Mouse (Mus musculus) activated CD4-positive, CD25-positive, alpha-beta regulatory T cell, adult 4 months (primary cell): ENCODE data around the gene Plb1. TPM values are rescaled to one million over a fixed set of nuclear protein-coding genes. Genes with fewer than 3 reads are reported as not detected.

Experiments
- ATAC-seq: one replicate; pipeline ENCODE4 v1.8.0; 2017
- polyA plus RNA-seq, 2 experiments: library from polyadenylated mRNA; unstranded; fragments of 100-300 nt; shearing (Covaris generic); gene quantifications; one replicate each; pipeline ENCODE4 v1.2.1; 2017

Plb1 gene
- polyA plus RNA-seq = not detected

DNA sequence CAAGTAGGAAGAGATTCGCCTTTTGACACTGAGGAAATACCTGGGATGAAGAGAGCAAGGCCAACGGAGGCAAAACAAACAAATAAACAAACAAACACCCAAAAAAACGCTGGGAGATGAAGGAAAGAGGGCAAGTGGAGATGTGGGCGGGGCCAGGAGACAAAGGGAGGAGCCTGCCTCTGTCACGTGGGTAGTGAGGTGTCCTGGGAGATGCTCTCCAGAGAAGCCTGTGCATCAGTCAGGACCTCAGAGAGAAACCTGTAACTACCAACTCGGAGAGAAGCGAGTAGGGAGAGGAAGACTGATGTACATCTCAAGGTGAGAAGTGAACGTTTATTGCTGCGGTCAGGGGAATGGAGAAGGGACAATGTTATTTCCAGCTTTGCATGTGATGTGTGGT, at the start of gene Plb1:
Plb1 (plus strand) TSS at position 235 of the 400 bp plus-strand sequence.
- ATAC-seq = no peak

DNA sequence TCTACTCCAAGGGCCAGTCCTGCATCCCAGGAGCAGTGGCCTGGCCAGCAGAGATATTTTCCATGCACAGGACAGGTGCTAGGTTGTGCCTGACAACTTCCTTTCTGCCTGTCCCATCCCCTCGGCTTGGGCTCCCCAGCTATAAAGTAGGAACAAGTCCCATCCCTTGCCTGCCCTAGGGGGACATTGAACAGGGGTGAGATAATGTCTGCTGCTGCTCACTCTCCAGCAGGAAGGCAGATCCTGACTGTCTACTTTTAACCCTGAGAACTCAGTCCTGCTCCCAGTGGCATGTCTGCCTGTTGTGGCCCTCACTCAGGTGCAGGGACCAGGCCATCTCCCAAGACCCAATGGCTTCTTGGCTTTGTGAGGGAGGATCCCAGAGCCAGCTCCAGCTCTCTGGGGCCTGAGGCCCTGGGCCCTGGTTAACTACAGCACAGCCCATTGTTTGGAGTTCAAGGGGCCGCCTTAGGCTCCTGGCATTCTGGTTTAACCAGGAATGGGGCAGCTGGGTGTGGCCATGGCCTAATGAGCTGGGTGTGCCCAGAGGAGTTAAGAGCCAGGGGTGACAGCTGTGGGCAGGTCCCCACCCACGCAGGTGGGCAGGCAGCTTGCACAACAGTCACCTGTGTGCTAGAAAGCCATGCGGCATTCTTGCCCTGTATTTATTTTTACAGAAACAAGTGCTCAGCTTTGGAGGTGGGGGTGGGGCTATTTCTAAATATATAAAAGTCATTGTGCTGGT, 49.5 kb upstream of the Plb1 start:
- ATAC-seq = no peak

DNA sequence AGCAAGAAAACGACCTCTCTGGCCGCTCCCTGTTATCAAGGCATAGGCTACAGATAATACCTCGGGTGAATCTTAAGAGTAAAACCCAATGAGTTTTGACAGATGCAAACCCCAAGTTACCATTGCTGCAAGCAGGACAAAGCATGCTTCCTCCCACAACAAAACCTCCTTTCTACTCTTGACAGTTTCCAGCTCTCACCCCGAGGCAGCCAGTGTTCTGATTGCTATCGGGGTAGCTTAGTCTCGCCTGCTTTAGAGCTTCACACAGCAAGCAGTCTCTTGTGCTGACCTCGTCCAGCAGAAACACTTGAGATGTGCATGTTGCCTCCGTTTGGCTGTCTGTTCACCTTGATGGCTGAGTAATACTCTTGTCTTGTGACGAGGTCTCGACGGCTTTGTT, 44.8 kb upstream of the Plb1 start:
- ATAC-seq = no peak

DNA sequence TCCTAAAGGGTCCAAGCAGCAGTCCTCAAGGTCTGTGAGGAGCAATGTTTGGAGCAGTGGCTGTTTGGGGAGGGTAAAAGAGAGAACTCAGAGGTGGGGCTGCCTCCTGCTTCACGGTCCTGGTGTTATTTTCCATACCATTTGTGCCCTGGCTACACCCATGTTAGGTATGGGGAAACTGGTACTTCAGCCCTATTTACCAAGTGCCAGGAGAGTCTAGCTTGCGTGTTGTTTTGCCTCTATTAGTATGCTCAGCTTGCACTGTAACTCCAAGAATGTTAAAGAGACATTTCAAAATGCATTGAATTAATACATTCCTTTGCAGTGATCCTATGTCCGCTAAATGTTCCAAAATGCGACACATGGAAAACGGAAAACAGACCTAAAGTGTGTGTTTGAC, 41.2 kb upstream of the Plb1 start:
- no peak for ATAC-seq

DNA sequence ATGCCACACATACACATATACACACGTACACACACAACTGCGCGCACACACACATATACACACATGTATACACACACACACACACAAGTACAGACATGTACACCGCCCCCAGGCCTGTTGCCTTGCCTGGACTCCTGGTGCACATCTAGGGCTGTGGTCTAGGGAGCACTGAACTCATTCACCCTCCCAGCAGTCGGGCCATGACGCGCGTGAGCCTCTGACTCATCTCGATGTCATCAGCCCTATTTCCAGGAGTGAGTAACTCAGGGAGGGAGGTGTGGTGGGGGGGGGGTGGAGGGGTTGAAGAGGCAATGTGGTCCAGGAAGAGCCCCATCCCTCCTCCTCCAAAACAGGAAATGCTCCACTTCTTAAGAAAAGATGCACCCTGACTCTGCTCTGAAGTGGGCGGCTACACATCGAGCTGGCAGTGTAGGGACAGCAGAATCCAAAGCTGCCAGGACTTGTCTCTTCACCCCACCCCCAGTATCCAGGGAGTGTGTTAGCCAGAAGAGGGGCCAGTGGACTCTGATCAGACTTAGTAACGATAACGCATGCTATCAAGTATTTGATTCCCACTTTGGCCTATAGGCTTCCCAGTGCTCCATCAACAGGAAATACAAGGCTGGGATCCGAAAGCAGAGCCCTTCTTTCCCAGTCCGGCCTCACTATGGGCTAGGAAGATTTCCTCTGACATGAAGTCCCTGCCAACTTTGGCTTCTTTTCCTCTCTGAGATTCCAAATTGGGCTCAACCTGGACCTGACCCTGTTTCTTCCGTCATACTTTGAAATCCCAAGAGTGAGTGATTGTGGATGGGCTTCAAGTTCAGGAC, 40.3 kb upstream of the Plb1 start:
- ATAC-seq = no peak

DNA sequence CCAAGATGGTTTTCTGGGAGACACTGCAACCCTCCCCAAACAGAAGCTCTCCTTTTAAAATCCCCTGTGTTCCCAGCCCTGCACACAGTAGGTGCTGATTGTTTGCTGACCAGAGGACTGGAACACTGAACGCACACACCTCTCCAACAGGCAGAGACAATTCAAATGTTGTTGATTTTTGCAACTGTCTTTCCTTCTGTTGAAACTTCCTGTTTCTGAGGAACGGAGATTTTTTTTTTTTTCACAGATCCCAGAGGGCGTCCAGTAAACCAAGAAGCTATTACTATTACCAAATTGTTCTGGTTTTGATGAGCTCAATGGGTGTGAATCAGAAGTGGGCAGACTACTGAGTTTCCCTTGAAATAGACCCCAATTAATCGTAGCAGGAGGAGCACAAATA, 38.3 kb upstream of the Plb1 start:
- no peak for ATAC-seq

DNA sequence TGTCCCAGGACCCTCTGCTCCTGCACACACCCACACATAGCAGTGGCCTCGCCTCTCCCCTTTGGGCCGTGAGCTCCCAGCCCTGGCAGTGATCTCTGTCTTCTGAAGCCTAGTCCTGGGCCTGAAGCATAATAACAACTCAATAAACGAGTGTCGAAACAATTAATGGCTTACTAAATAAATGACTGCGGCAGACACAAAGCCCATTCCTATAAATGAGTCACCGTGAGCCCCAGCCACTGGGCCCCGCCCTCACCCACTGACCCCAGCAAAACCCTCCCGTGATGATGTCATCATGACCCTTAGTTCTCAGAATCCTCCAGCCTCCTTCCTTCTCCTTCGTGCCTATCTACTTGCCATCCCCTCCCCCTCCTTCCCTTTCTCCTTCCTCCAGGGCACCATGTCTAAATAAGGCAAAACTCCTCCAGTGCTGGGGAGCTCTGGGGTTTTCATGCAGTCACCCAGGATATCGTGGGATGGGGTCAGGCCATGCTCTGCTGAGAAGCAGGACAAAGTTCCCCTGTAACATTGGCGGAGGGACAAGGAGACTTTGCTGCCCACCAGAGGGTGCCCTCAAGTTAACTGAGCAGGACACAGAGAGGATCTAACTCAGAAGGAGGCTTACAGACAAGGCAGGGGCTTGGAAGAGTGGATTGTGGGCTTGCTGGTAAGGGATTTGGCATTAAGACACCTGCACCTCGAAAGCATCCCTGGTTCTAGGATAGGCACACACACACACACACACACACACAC, 36.5 kb upstream of the Plb1 start:
- no peak for ATAC-seq

DNA sequence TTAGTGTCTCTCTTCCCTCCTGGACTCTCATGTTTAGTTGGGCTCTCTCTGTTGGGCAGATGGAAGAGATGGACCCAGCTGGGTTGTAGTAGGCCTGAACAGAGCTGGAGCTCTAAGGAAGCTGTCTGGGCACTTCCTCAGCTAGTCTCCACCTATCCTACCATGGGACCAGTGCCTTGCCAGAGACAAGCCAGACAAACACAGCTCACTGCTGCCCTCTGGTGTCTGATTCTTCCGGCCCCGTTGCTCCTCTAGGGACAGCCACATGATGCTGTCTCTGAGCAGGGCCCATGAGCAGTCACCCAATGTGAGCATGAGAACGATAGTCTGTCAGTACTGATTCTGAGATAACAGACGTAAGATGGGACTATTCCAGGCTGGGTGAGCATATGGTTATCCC, 34.8 kb upstream of the Plb1 start:
- peak; percentile 69 for ATAC-seq

DNA sequence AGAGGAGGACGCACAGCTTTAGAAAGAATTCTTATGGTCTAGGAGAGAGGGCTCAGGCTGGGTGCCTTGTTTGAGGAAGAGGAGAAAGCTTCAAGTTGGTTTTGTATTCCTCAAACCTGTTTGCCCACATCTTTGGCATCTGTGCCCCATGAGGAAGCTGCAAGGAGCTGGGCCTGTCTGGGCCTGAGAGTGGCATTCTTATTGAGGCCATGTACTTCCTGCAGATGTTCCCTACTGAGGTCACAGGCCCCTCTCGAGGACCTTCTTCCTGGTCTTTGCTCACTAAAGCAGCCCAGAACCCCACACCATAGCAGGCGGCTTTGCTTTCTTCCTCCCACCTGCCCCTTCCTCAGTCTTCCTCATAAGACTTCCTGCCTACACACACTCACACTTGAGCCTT, 33.4 kb upstream of the Plb1 start:
- ATAC-seq = no peak

DNA sequence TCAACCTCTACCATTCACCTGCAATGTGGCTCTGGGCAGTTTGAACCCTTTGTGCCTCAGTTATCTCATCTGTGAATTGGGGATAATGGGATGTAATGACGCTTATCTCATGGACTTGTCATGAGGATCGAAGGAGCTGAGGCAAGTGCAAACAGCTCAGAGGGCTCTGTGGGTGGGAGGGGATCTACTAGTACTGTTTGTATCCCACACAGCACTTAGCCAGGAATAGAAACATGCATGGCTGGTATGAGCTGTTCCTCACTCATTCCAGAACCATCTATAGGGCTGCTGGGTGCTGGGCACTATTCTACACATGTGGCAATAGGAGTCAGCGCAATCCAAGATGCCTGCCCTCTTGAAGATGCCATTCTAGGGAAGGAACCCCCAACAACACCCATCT, 32.9 kb upstream of the Plb1 start:
- ATAC-seq = no peak

DNA sequence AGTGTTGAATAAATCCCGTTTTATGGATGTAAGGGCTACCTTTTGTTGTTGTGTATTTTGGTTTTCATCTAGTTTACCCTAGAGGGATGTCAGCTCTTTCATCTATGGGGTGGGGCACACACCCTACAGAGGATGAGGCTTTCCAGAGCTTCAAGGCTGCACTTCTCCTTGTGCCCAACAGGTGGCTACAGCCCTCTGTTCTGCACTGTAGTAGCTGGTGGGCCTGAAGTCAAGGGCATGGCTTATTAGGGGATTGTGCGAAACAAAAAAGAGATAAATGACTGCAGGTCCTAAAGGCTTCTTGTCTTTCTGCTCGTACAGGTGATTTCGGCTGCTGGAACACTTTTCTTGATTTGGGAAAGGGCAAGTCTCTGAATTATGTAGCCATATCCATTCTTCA, 27.9 kb upstream of the Plb1 start:
- no peak for ATAC-seq

DNA sequence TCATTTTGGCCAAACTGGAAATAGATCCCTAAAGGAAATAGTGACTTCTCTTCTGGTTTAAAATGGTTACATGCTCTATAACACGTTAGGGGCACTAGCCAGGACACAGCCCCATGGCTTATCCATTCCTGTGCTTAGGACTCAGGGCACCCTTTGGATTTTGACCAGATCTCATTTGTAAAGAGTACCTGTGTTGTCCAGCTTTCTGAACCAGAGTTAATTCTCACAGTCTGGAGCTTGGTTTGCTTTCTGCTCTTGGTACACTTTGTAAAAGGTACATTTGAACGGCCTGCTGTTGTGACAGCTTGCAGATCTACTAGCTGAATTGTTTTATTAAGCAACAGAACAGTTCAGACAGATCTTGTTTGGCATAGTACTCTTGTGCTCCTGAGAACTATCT, 25.8 kb upstream of the Plb1 start:
- no peak for ATAC-seq

DNA sequence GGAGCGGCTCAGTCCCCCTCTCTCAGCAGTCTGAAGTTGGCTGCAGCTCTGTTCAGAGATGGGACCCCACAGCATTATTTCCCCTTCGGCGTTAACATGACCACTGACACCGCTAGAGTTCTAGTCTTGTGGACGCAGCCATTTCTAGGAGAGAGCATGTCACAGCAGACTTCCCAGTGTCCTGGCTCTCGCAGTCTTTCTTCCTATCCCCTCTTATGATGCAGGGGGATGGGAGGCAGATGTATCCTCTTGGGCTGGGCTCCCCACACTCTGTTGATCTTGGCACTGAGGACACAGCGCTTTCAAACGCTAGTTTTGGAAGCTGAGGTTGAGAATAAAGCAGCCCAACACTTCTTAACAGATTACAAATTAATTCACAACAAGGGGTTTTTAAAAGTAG, 24.0 kb upstream of the Plb1 start:
- ATAC-seq = no peak

DNA sequence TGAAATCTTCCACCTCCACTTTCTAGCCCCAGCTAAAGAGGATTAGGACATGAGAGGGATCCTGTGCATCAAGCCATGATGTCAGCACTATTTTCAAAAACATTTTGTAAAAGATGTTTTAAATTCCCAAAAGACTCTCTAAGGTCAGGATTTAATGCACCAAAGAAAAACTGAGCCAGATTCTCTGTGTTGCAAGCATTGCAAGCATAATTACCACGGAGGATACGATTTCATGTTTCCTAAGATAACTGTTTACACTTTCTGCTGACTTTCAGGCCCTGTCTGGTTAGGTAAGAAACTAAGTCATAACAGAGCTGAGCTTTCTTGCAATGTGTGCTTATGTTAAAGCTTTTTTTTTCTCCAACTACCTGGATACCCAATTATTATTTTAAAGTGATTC, 21.5 kb upstream of the Plb1 start:
- ATAC-seq = no peak

DNA sequence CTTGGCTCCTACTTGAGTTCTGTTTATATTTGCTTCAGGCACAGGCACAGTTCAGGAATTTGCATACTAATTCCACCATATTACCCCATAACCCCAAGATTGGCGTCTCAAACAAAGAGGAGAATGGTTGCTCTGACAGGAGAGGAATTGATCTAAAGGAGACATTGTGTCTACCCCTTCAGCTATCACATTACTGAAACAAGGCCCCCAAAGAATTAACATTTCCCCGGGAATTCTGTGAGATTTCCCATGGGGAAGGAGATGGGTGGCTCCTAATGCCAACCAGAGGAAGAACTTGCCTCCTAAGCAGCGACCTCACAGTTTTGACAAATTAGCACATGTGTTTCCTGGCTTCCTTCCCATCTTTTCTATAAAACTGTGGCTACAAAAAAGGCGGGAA, 18.8 kb upstream of the Plb1 start:
- ATAC-seq = no peak

DNA sequence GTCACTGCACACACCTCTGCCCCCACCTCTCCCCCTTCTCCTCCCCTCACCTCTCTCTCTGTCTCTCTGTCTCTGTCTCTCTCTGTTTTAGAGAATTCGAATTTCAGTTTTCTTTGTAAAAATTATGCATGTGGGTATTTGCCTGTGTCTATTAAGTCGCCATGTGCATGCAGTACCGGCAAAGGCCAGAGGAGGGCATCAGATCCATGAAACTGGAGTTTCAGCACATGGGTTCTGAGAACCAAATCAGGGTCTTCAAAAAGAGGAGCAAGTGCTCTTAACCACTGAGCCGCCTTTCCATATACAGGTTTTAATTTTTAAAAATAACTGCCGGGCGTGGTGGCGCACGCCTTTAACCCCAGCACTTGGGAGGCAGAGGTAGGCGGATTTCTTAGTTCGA, 17.0 kb upstream of the Plb1 start:
- ATAC-seq = no peak

DNA sequence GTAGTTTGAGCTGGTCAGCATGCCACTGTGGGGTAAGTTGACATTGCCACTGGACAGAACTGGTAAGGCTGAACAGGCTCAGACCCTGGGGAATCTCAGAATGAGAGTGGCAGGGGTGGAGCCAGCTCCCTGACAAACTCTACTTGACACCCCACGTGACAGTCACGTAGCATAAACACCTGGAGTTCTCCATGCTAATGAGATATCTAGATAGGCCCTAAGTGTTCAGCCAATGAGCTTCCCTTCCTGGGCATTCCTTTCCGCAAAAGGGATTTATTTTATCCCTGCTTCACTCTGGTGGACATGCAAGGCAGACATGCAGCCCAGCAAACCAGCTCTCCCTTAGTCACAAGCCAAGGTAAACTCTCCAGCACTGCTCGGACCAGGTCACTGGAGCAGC, 16.0 kb upstream of the Plb1 start:
- no peak for ATAC-seq

DNA sequence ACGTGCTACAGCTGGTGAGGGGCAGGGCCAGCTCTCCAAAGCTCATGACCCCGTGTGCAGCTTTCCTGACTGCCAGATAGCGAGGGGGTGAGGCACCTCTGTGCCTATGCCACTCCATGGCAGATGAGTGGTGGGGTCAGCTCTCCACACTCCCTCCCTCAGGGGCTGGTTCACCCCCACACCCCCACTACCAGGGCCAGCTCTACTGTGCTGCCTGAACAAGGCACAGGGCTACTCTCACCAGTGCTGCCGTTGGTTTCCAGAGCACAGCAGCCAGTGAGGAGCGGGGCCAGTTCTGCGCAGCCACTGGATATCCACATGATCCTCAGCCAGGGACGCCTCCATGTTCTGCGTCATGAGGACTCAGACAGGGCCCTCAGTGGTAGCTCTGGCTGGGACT, 15.0 kb upstream of the Plb1 start:
- no peak for ATAC-seq

DNA sequence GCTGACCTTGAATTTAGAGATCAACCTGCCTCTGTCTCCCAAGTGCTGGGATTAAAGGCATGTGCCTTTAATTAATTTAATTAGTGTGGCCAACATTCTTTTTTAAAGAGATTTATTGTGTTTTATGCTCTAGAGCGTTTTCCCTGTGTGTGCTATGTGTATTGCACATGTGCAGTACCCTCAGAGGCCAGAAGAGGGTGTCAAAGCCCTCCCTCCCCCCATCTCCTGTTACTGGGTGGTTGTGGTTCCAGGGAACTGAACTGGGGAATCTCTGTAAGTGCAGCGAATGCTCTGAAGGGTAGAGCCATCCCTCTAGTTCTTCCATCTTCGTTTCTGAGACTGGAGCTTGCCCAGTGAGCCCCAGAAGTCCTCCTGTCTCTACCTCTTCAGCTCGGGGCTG, 2.1 kb upstream of the Plb1 start:
- ATAC-seq = no peak

DNA sequence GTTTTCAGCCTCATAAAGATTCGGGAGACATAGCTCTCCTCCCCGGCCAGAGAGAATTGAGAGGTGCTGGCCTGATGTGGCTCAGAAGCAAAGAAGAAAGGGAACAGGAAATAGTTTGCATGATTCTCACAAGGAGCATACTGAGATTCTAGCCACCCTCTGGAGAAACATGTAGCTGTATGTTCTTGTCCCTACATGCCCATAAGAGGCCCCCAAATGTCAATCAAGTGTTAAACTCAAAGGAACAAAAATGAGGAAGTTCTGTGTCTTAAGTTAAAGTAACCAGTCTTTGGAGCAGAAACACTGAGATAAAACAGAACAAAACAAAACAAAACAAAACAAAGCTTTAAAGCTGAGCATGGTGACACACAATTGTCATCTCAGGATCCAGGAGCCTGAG, 6.8 kb downstream of the Plb1 start:
- ATAC-seq = no peak

DNA sequence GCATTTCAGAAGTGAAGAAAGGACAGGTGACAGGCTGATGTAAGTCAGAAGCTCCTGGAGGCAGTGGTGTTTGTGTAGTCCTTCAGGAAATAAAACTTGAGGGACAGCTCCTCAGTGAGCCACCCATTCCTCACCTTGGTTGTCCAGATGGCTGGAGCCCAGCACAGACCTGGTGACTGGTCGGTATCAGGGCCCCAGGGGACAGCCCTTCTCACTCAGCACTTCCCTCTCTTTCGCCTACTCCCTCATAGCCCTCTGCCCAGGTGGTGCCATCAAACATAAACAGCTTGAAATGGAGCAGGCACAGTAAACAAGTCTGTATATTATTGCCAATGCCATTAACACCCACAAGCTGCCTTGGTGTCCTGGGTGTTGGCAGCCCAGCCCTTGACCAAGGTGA, 8.2 kb downstream of the Plb1 start:
- ATAC-seq = no peak

DNA sequence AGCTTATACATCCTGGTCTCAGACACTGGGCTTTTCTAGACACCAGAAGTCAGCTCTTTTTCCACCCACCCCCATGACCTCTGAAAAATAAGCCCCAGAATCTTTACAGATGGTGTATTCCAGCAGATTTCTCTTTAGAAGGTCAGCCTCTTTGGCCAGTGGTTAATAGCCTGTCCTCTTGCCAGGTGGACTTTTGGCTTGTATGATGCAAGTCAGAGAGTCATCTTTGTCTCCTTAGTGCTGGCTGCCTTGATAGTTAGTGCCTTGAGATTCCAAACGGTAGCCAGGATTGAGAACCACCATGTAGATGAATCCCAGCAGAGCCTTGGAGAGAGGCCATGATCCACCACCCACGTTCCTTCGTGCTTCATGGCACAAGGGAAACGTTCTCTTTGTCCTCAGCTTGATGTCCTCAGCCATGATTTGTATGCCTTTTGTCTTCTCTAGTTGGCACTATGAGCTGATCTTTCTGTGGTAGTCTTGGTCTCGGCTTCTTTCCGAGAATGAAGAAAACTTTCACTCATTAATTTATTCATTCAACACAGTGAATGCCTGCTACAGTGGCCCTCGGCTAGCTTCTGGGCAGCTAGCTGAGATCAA, 10.9 kb downstream of the Plb1 start:
- ATAC-seq = no peak

DNA sequence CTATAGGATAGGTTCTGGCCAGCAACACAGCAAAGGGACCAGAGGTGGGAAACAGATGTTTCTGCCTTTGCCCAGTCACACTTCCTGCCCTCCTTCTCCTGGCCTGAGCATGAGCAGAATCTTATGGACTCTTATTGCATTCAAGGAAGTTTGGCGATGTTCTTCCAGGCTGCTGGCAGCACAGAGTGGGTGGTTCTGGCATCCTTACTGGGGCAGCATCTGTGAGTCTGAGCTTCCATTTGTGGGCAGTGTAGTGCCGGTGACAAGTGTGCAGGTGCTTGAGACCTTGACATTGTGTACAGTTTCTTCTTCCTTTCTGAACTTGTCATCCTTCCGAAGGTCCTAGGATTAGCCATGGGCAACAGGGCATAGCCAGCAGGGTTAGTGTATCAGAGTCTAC, 12.9 kb downstream of the Plb1 start:
- no peak for ATAC-seq
